Mouse (Mus musculus): ENCODE measurements at regions not wholly inside any gene's neighbourhood (a gene's known extent, or its start where the extent isn't known, plus 50 kb on each side); places are given as distances from the start of the nearest gene placed in this dataset.

GRCm38 (mm10) chr13:83214811-83215210 lies 289.0 kb upstream of the Mef2c start:
- DNase-seq (ENCODE audit: low read depth, low spot score) = no peak

GRCm38 (mm10) chr13:83216454-83216853 lies 287.4 kb upstream of the Mef2c start:
- no peak for DNase-seq (ENCODE audit: low read depth, low spot score)

- no peak for DNase-seq (ENCODE audit: low read depth, low spot score)
Observed at GRCm38 (mm10) chr13:83252452-83252851, 251.4 kb upstream of the Mef2c start.

- no peak for DNase-seq (ENCODE audit: low read depth, low spot score)
Observed at GRCm38 (mm10) chr13:83266591-83266990, 237.2 kb upstream of the Mef2c start.

GRCm38 (mm10) chr13:83268663-83269062 lies 235.2 kb upstream of the Mef2c start:
- no peak for DNase-seq (ENCODE audit: low read depth, low spot score)

- DNase-seq (ENCODE audit: low read depth, low spot score) = no peak
Observed at GRCm38 (mm10) chr13:83278695-83279094, 225.1 kb upstream of the Mef2c start.

GRCm38 (mm10) chr13:83307696-83308095 lies 196.1 kb upstream of the Mef2c start:
- no peak for DNase-seq (ENCODE audit: low read depth, low spot score)

GRCm38 (mm10) chr13:83328488-83328887 lies 175.3 kb upstream of the Mef2c start:
- no peak for DNase-seq (ENCODE audit: low read depth, low spot score)

GRCm38 (mm10) chr13:83333728-83334127 lies 170.1 kb upstream of the Mef2c start:
- peak; percentile 57 for DNase-seq (ENCODE audit: low read depth, low spot score)

GRCm38 (mm10) chr13:83344611-83345319 lies 159.1 kb upstream of the Mef2c start:
- no peak for DNase-seq (ENCODE audit: low read depth, low spot score)

- peak; percentile 73 for DNase-seq (ENCODE audit: low read depth, low spot score)
Observed at GRCm38 (mm10) chr13:83355341-83355740, 148.5 kb upstream of the Mef2c start.

GRCm38 (mm10) chr13:83360529-83360928 lies 143.3 kb upstream of the Mef2c start:
- DNase-seq (ENCODE audit: low read depth, low spot score) = no peak

GRCm38 (mm10) chr13:83376097-83376797 lies 127.6 kb upstream of the Mef2c start:
- peak; percentile 71 for DNase-seq (ENCODE audit: low read depth, low spot score)

GRCm38 (mm10) chr13:83378644-83379043 lies 125.2 kb upstream of the Mef2c start:
- peak; percentile 10 for DNase-seq (ENCODE audit: low read depth, low spot score)

GRCm38 (mm10) chr13:83382609-83383008 lies 121.2 kb upstream of the Mef2c start:
- DNase-seq (ENCODE audit: low read depth, low spot score) = no peak

GRCm38 (mm10) chr13:83394773-83395172 lies 109.1 kb upstream of the Mef2c start:
- DNase-seq (ENCODE audit: low read depth, low spot score) = no peak

GRCm38 (mm10) chr13:83399381-83399780 lies 104.5 kb upstream of the Mef2c start:
- DNase-seq (ENCODE audit: low read depth, low spot score) = peak; percentile 48

- DNase-seq (ENCODE audit: low read depth, low spot score) = peak; percentile 12
Observed at GRCm38 (mm10) chr13:83439619-83440436, 64.0 kb upstream of the Mef2c start.

GRCm38 (mm10) chr13:83444277-83444676 lies 59.6 kb upstream of the Mef2c start:
- no peak for DNase-seq (ENCODE audit: low read depth, low spot score)

GRCm38 (mm10) chr13:83450820-83451219 lies 53.0 kb upstream of the Mef2c start:
- peak; percentile 30 for DNase-seq (ENCODE audit: low read depth, low spot score)

GRCm38 (mm10) chr13:83452987-83453386 lies 50.8 kb upstream of the Mef2c start:
- no peak for DNase-seq (ENCODE audit: low read depth, low spot score)
